Mouse (Mus musculus) layer of hippocampus, postnatal 10 days (tissue): ENCODE data around the gene Hdac1. TPM values are rescaled to one million over a fixed set of nuclear protein-coding genes. Genes with fewer than 3 reads are reported as not detected.

Source experiments
- DNase-seq, 2 experiments: peaks; one replicate each; pipeline ENCODE4 v3.0.0; 2021; ENCODE audit warnings: low spot score in 2 of 2
- long read RNA-seq: library from polyadenylated mRNA; stranded (forward); transcript quantifications from one replicate; pipeline ENCODE4 v2.0.0, GENCODE M21; 2023
- total RNA-seq, 2 experiments: library from RNA; stranded (reverse); gene quantifications; 2 replicates each; pipeline ENCODE4 v1.2.3; 2021

Hdac1 gene
- 10 to 100 TPM; 40.5 to 40.9 TPM for total RNA-seq
- long read RNA-seq, transcript Hdac1-201 (14 exons, 2,038 nt): major isoform, 24 of 31 reads
- long read RNA-seq, partial matches to known transcripts: 5 of 31 reads
- long read RNA-seq, other reads (novel, unspliced or antisense): 2 of 31 reads

GRCm38 (mm10) chr4:129542592-129543141 lies at the start of gene Hdac1:
Hdac1 (minus strand) TSS chr4:129542713.
- DNase-seq: peak; percentile 93 to 97

- DNase-seq: no peak
These were observed 46.4 kb upstream of the Hdac1 start for GRCm38 (mm10) chr4:129588865-129589264.

GRCm38 (mm10) chr4:129586943-129587342 lies 44.4 kb upstream of the Hdac1 start:
- DNase-seq: no peak

- DNase-seq: no peak
These were observed 43.3 kb upstream of the Hdac1 start for GRCm38 (mm10) chr4:129585773-129586172.

- peak; percentile 85 to 89 for DNase-seq
These were observed 42.5 kb upstream of the Hdac1 start for GRCm38 (mm10) chr4:129584884-129585608.

GRCm38 (mm10) chr4:129584370-129584769 lies 41.9 kb upstream of the Hdac1 start:
- DNase-seq: no peak

- DNase-seq: no peak
These were observed 39.7 kb upstream of the Hdac1 start for GRCm38 (mm10) chr4:129582251-129582650.

GRCm38 (mm10) chr4:129580347-129580746 lies 37.8 kb upstream of the Hdac1 start:
- no peak for DNase-seq

- DNase-seq: no peak
These were observed 36.0 kb upstream of the Hdac1 start, which contains the start of gene Fam167b for GRCm38 (mm10) chr4:129578466-129578865. Fam167b (minus strand) TSS chr4:129578549.

GRCm38 (mm10) chr4:129577688-129578087 lies 35.2 kb upstream of the Hdac1 start:
- no peak for DNase-seq

GRCm38 (mm10) chr4:129576863-129577491 lies 34.5 kb upstream of the Hdac1 start:
- peak; percentile 77 to 78 for DNase-seq

- no peak for DNase-seq
These were observed 32.8 kb upstream of the Hdac1 start for GRCm38 (mm10) chr4:129575171-129575844.

- DNase-seq: no peak
These were observed 30.9 kb upstream of the Hdac1 start, which contains the start of gene Lck for GRCm38 (mm10) chr4:129573430-129573829. Lck (minus strand) TSS chr4:129573641.

GRCm38 (mm10) chr4:129573093-129573370 lies 30.5 kb upstream of the Hdac1 start:
- no peak for DNase-seq

- no peak for DNase-seq
These were observed 30.0 kb upstream of the Hdac1 start for GRCm38 (mm10) chr4:129572236-129573092.

- no peak for DNase-seq
These were observed 29.1 kb upstream of the Hdac1 start for GRCm38 (mm10) chr4:129571551-129572084.

- no peak for DNase-seq
These were observed 27.5 kb upstream of the Hdac1 start for GRCm38 (mm10) chr4:129570028-129570427.

- no peak for DNase-seq
These were observed 25.9 kb upstream of the Hdac1 start for GRCm38 (mm10) chr4:129568366-129568765.

GRCm38 (mm10) chr4:129565139-129565538 lies 22.6 kb upstream of the Hdac1 start:
- DNase-seq: no peak

GRCm38 (mm10) chr4:129563718-129564117 lies 21.2 kb upstream of the Hdac1 start:
- DNase-seq: no peak
